Mouse (Mus musculus): ENCODE data around the gene Galt. TPM values are rescaled to one million over a fixed set of nuclear protein-coding genes. Genes with fewer than 3 reads are reported as not detected.

The Galt gene
- total RNA-seq (2021): 10 to 100 TPM; 52.2 to 54.3 TPM
- long read RNA-seq, transcript Galt-201 (11 exons, 1,595 nt): major isoform, 6 of 23 reads
- long read RNA-seq, partial matches to known transcripts: 5 of 23 reads
- long read RNA-seq, other reads (novel, unspliced or antisense): 12 of 23 reads

DNA sequence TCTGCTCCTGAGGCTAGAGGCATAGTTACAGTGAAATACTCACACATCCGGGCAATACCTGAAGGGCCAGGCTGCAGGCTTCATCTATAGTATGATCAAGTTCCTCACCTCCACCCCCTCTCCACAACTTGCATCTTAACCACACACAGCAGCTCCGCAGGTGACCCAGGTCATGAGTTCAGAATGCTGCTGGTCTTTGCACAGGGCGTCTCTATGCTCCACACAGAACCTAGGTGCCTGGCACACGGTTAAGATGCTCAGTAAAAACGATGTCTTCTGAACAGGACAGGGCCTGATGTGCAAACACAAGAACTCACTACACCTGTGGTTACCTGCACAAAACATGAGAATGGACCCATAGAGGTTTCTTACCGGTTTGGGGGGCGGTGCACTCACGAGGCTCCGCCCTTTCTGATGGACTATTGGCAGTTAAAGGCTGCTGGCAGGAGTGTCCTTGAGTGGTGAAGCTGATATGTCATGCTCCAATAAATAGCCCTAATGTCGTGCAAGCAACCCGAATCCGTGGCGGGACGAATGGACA, at the start of gene Galt:
Gene Galt (plus strand): TSS at position 432 of the 541 bp plus-strand sequence.
- peak in 1 of 2 experiments; percentile 72 for DNase-seq (ENCODE audit: low spot score in 2 of 2)

DNA sequence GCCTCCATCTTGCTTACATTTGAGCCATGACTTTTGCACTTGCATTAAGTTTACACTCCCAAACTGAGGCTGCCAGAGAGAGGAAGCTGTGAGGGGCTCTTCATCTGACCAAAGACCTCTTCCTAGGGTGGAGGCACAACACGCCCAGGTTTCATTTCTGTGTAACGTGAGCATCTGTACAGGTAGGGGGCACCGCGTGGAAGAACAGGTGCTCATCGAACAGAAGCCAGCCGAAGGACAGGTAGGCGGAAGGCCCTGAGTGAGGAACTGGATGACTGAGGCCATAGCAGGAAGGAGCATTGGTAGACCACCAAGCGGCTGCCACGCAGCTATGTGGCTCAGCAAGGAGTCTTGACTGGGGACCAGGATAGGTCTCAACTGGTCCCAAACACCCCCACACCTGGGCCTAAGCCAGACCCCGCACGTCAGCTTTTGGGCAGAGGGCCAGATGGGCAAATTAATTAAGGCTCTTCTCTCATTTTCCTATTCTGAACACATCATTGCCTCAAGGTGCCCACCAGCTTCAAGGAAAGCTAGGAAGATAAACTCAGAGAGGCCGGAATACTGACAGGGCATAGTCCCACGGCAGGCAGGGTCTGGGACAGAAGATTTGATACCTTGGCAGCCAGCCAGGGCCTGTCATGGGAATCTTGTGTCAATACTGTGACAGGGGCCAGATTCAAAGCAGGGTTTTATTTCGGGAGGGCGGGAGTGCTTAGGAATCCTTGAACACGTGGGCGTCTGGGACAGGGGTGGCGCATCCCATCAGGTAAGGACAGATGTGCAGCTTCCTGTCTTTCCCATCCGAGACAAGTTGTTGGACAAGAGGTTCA, 48.9 kb upstream of the Galt start:
- no peak for DNase-seq (ENCODE audit: low spot score in 2 of 2)

DNA sequence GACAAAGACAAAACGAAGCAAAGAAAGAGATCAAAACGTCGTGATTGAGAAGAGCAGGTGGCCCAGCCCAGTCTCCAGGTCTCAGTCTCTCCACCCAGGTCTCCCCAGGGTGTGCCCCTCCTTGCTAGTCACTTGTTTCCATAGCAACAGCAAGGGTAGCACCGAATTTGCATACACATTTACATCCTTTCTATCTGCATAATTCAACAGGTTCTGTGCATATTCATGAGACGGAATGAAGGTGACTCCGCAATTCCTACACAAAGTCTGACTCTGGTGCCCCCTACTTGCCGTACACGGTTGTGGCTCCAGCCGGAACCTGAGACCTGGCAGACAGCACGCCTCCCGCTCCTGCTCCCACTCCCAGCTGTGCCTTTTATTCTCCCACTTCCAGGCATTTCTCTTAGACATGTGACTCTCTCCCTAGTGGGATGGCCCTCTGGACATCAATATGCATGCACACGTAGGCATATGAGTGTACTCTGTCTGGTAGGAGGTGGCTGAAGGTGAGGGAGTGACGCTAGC, 48.0 kb upstream of the Galt start:
- peak; percentile 62 to 80 for DNase-seq (ENCODE audit: low spot score in 2 of 2)

DNA sequence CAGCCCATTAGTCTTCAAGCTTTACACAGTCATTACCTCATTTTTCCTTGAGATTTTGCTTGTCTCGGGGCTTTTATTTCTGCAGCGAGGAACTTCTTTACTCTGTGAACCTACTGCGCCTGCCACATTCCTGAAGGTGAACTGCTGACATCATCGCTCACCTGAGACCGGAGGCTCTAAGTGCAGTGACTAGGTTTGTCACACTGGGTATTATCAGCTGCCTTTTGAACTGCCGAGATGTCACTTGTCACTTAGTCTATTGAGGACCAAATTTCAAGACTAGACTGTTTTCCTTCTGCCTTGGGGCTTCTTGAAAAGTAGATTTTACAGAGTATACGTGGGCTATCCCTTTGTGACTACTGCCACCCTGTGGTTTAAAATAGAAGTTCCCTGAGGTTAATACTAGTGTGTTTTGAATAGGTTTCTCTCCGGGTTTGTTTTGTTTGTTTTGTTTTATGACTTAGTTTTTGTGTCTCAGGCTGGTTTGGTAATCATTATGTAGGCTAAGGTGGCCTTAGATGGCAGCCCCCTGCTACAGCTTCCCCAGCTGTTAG, 46.8 kb upstream of the Galt start:
- DNase-seq (ENCODE audit: low spot score in 2 of 2): peak in 1 of 2 experiments; percentile 82

DNA sequence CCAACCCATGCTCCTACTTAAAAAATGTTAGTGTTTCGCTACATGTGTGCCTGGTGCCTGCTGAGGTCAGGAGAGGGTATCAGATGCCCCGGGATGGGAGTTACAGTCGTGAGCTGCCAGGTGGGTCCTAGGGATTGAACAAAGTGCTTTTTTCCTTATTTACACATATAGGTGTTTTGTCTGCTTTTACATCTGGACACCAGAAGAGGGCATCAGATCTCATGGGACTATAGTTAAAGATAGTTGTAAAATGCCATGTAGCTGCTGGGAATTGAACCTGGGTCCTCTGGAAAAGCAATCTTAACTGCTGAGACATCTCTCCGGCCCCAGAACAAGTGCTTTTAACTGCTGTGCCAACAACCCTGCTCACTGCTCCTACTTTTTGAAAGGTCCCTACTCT, 44.8 kb upstream of the Galt start:
- DNase-seq (ENCODE audit: low spot score in 2 of 2): no peak

DNA sequence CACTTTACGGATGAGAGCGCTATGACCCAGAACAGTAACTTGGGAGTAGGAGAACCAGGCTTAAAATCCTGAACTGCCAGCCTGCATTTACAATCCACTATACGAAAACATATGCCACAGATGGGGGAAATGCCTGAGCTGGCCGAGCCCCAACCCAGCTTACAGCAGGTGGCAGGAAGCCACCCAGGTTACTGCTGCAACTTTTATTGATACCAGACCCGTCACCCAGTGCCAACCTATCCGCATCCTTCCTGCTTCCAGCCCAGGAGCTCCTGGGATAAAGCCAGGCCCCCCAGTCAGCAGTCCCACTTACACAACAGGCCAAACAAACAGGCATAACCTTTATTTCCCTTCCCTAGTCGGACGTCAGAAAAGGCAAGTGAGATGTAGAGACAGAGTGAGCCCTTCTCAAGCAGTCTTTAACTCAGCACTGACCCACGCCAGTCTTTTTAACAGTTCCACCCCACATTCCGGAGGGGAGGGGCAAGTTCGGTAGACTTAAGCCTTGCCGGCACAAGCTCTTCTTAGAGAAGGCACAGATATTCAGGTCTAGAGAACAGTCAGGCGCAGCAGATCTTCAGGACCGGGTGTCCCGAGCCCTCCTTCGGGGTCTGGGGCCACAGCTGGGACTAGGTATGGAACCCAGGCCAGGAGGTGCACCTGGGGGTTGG, 43.2 kb upstream of the Galt start:
- DNase-seq (ENCODE audit: low spot score in 2 of 2): peak in 1 of 2 experiments; percentile 35

DNA sequence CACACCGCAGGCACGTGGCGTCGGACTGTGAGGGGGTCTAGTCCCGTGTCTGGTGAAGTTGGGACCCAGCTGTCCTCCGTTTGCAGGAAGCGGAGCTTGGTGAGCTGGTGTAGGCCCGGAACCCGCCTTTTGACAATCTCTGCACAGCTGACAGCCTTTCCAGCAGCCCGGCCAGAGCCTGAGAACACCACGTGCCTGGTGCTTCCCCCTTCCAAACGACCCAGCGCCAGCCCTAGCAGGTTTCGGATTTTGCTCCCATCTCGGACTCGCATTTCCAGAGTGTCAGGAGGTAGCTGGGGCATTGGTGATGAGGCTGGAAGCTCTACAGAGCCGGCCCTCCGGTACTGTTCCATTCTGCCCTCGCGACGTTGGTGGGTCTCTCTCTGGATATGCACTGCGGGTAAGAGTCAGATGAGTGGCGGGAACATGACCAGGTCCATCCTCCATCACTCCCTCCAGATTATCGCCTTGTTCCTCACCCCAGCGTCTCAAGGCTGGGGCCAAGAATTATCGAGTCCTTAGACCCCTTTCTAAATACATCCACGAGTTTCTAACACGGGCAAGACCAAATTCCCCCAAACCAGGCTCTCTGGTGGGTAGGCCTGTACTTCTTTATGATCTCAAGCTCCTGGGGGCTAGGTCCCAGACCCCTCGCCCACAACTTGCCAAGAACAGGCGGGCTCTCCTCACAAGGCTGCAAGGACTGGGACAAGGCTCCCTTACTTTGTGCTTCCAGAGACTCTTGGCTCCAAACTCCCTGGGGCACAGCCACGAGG, 42.4 kb upstream of the Galt start:
- DNase-seq (ENCODE audit: low spot score in 2 of 2): no peak

DNA sequence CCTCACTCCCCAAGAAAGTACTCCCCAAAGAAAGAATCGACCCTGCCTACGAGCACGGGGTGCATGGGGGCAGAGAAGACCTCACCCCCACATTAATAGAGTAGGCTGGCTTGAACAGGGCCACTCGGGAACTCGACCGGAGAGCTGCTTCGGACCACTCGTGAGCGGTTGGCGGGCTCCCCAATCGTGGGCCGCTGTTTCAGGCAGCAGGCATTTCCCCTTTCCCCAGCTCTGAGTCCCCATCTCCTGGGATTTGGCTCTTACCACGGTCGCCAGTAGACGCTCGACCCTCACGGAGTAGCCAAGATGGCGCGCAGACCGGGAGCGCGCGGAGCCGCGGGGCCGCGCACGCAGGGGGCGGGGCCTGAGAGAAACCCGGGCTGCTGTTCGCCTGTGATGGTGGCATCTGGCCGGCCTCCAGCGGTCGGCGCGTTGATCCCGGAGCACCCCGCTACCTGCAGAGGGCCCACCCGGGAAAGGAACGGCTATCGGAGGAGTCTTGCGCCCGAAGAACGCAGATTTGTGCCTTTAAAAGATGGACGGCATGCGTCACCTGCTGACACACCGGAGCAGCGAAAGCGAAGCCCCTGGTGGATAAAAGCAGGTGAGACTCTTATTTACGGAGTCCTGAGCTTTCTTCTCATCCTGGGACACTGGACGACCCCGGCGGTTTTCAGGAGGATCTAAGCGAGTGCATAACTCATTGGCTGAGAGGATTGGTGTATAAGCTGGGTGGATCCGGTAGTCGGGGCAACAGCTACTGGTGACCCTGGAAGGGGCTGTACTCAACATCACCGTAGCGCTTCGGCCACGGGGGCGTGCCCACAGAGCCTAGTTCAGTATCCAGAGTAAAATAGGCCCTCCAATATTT, 41.6 kb upstream of the Galt start, which contains the start of gene Rpp25l:
Gene Rpp25l (minus strand): TSS at position 338 of the 871 bp plus-strand sequence.
- peak; percentile 71 to 86 for DNase-seq (ENCODE audit: low spot score in 2 of 2)

DNA sequence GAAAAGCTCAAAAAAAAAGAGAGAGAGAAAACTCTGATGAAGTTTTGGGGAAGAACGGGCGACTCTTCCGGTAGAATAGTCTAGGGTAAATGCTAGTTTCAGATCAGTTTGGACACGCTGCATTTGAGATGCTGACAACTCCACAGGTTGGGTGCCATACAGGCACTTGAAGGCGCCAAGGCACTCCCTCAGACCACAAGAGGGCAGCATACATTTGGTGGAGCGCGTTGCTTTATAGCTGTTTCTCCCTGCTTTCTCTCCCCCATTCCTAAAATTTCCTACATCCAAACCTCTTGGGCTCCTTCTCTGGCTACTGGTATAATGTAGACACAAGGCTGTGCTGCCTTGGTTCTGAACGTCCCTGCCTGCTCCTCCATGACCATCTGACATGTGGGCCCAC, 40.8 kb upstream of the Galt start:
- peak; percentile 63 to 90 for DNase-seq (ENCODE audit: low spot score in 2 of 2)

DNA sequence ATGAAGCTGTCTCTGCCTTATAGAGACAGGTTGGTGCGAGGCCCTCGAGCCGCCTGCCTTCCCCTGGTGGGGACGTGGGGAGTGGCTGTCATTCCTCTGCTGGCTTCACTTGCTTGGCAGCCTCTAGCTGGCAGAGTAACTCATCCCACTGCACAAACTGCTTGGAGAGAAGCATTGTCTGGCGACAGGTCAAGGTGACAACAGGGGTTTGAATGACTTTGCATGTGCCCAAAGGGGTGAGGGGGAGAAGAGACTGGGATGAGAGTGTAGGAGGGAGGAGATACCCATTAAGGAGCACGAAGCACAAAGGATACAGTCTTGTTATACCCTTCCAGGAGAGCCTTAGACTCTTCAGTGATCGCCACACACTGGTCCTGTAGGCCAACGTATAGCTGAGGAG, 39.9 kb upstream of the Galt start:
- DNase-seq (ENCODE audit: low spot score in 2 of 2): no peak

DNA sequence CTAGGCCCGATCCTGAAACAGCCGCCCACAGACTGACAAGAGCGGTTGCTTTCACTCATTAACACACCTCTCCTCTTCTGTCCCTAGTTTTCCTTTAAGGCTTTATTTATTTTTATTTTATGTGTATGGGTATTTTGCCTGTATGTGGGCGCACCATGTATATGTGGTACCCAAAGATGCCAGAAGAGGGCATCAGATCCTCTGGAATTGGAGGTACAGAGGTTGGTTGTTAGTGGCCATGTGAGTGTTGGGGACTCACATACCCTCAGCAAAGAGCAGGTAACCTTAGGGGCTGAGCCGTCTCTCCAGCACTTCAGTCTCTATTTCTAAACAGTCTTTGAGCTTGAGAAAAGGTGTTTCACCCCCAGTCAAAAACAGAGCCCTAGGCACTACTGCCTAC, 39.4 kb upstream of the Galt start:
- DNase-seq (ENCODE audit: low spot score in 2 of 2): peak in 1 of 2 experiments; percentile 74

DNA sequence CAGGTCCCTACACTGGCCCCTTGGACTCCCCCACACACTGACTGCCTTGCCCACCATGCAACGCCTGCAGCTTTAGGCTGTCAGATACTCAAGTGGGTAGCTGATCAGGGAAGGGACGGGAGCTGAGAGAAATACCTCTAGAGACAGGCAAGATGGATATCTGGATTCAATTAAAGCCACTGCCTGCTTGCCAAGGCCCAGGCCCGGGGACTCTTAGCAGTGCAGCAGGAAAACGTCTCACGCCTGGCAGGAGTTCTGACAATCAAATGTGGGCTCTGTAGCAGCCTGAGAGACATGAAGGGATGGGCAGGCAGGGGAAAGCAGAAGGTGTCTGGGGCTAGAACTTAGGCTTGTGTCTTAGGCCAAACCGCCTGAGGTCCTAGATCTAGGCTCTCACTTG, 38.2 kb upstream of the Galt start:
- no peak for DNase-seq (ENCODE audit: low spot score in 2 of 2)

DNA sequence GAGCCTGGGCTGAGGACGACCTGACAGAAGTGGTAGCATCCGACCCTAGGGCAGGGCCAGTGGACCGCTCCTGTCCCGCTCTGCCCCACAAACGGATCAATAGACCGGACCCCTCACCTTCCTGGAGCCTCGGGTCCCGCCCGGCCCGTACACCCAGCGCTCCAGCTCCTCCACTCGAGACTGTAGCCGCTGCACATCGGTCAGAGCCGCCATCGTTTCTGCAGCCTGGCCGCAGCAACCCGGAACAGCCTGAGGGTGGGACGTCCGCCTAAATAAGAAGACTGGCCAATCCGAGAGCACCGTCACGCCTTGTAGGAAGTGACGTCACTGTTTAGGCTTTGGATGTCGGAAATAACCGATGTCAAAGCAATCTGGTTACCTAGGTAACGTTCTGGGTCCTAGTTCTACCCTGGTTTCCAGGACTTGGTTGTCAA, 32.1 kb upstream of the Galt start, which contains the start of gene Dctn3:
Gene Dctn3 (minus strand): TSS at position 253 of the 434 bp plus-strand sequence.
- DNase-seq (ENCODE audit: low spot score in 2 of 2): peak; percentile 89 to 97

DNA sequence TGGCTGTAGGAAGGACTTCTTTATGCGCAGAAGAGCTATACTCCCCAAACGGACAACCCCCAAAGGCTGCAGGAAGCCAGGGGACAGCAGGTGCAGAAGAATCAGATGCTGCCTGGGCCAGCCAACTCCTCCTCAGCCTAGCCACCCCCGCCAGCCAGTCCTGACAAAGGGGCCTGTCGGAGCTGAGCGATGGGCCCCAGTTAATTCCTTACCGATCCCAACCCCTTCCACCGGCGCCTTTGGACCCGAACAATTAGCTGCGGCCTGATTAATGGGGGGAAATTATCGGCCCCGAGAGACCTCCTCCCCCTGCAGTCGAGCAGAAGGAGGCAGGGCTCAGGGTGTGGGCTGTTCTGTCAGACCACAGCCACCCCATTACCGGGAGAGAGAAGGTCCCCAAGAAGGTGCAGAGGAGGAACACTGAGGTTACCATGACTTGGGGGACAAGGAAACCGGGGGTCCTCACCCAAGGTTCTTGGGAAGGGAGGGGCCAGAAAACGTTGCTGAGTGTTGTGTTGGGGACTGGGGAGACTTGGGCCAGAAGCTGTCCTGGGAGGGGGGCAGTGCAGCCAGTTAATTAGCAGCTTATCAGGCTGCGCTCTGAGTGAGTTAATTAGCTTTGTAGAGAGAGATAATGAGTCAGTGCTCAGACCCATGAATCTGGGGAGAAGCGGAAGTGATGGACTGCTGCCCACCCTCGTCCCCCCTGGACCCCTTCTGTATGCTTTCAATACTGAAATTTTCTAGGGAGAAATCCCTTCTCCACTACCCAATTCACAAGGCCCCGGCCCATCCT, 28.0 kb upstream of the Galt start:
- no peak for DNase-seq (ENCODE audit: low spot score in 2 of 2)

DNA sequence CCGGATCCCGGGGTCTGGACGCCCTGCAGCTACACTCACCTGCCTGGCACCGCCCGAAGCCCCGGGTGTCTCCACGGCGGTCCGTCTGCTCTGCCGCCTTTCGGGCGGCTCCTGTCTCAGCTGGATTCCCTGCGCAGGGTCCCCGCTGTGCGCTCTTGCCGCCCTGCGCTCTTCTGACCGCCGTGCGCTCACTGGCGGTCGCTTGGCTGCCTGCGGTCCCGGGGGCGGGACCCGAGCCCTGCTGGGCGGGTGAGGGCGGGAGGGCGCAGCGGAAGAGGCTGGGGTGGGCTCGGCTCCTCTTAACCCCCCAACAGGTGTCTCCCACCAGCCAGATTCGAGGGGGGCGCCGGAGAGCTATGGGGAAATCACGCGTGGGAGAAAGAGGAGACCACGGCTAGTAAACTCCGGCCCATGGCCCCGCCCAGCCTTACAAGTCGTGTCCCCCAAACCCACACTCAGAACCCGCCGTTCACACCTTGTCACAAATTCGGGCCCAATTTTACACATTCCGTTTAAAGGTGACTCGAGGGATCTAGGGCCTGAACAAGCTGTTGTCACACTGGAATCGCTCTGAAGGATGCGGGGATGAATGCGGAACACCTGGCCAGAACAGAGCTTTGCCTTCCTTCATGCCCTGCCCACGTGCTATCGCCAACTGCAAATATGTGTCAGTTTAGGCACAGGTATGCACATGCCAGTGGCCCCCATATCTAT, 23.8 kb upstream of the Galt start, which contains the start of gene Arid3c:
Gene Arid3c (minus strand): TSS at position 91 of the 714 bp plus-strand sequence.
- no peak for DNase-seq (ENCODE audit: low spot score in 2 of 2)

DNA sequence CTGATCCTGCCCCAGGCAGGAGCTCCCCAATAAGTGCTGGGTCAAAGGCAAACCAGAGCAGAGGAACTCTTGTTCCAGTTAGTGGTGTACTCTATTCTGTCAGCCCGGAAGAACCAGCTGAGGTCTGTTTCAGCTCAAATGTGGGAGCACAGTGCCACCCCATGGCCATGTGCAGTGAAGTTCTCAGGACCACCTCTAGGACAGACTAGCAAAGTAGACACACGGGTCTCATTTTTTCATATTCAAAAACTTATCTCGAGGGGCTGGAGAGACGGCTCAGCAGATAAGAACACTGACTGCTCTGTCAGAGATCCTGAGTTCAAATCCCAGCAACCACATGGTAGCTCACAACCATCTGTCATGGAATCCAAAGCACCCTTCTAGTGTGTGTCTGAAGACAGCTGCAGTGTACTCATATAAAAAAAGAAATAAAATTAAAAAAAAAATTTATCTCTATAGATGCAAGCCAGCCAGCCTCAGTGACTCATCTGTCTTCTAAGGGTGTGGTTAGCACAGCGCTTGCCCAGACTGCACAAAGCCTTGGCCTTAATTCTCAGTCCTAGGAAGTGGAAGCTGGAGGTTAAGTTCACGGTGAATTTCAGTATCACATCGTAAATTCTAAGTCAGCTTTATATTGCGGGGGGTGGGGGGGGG, 17.3 kb upstream of the Galt start:
- peak; percentile 47 to 90 for DNase-seq (ENCODE audit: low spot score in 2 of 2)

DNA sequence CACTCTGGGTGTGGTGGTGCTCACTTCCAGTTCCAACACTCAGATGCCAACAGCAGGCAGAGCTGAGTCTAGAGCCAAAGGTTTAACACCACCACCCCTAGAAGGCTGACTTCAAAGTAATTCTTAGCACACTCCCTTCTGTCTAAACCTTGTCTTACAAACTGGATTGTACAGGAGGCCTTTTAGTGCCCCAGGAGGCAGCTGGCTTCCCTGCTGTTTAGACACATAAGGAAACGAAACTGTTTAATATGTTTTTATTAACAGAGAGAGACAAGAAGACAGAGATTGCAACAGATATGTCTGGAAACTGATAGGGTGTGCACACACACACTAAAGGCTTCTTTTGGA, 16.8 kb upstream of the Galt start:
- no peak for DNase-seq (ENCODE audit: low spot score in 2 of 2)
